ENCODE assay signal across 24 mouse cellular contexts in genomic region chr10:29193769-29194168, GRCm38 (mm10). TPM values are rescaled to one million over a fixed set of nuclear protein-coding genes. Genes with fewer than 3 reads are reported as not detected.
"Had no signal": no experiment of that assay in that cellular context is flagged by ENCODE, and none has a peak within 500 bp of the region (broad histone marks: within the 10 kb centered on the region; RNA-seq: fewer than 3 reads in every experiment).

No protein-coding gene starts in this region.

- ATAC-seq: midbrain, embryonic 16.5 days had no signal

- H3K9me3 ChIP-seq: midbrain, embryonic 12.5 days; neural tube, embryonic 13.5 days; neural tube, embryonic 15.5 days had no signal

- H3K4me3 ChIP-seq: midbrain, embryonic 12.5 days; myocyte; neural tube, embryonic 13.5 days; neural tube, embryonic 15.5 days had no signal

- DNase-seq: lung, adult 18-20 months; lung, embryonic 14.5 days; lung, postnatal 10 days; lung, postnatal 4 days; midbrain, embryonic 14.5 days; retina, postnatal 1 day; right cerebral cortex, adult 18-20 months; right cerebral cortex, postnatal 25 days; right cerebral cortex, postnatal 4 days; spleen, adult 18-20 months; thymus, adult 2 months; thymus, postnatal 25 days; thymus, postnatal 4 days had no signal

- H3K9ac ChIP-seq: lung, embryonic 14.5 days; midbrain, embryonic 12.5 days; neural tube, embryonic 13.5 days; neural tube, embryonic 15.5 days had no signal

- H3K4me2 ChIP-seq: lung, embryonic 14.5 days; midbrain, embryonic 12.5 days; neural tube, embryonic 13.5 days; neural tube, embryonic 15.5 days had no signal

- H3K27ac ChIP-seq: midbrain, embryonic 12.5 days; neural tube, embryonic 13.5 days; neural tube, embryonic 15.5 days had no signal

- H3K4me1 ChIP-seq: midbrain, embryonic 12.5 days; neural tube, embryonic 15.5 days had no signal

- H3K27me3 ChIP-seq: midbrain, embryonic 12.5 days; neural tube, embryonic 13.5 days; neural tube, embryonic 15.5 days had no signal

RNA-seq across cellular contexts. Expression of gene Gm49353, which starts 5.0 kb away (rescaled TPM):
- total RNA-seq: megakaryocyte, adult 5-6 weeks; megakaryocyte-erythroid progenitor cell, adult 5-6 weeks had no signal
- polyA plus RNA-seq: liver, embryonic 16.5 days; lung, embryonic 14.5 days; lung, embryonic 16.5 days; small intestine, adult 2 months; testis, adult 2 months; thymus, adult 2 months had no signal

RNA-seq across cellular contexts. Expression of gene 9330159F19Rik, which starts 17.6 kb away (rescaled TPM):
- total RNA-seq: megakaryocyte, adult 5-6 weeks; megakaryocyte-erythroid progenitor cell, adult 5-6 weeks had no signal

RNA-seq across cellular contexts. Expression of gene Soga3, which starts 50.1 kb away (rescaled TPM):
- total RNA-seq: megakaryocyte, adult 5-6 weeks; megakaryocyte-erythroid progenitor cell, adult 5-6 weeks had no signal
